Mouse (Mus musculus) heart, embryonic 16.5 days (tissue): ENCODE results near the gene Ldlrad2. TPM values are rescaled to one million over a fixed set of nuclear protein-coding genes. Genes with fewer than 3 reads are reported as not detected.
A peak's percentile ranks its signal among the peaks of the same experiment; 100 is the strongest.

Experiments
- ATAC-seq: fragments of 200-750 bp; cut with Nextera tagmentation; replicated peaks from 2 replicates; pipeline ENCODE4 v1.8.0; 2017; ENCODE audit warnings: moderate number of reproducible peaks; ENCODE audit not compliant: insufficient read depth, low FRiP score; ENCODE audit errors: extremely low read depth
- H3K27ac ChIP-seq: fragments of 300-500 bp; sonication (generic); 2 replicates; pipeline ENCODE4 v1.5.1; 2014; ENCODE audit warnings: mild to moderate bottlenecking, low read length, control low read depth, moderate library complexity
- H3K27me3 ChIP-seq: fragments of 300-500 bp; sonication (generic); 2 replicates; pipeline ENCODE4 v1.6.1; 2014; ENCODE audit warnings: low read length, mixed read lengths; ENCODE audit not compliant: control insufficient read depth, insufficient read depth
- H3K36me3 ChIP-seq: fragments of 300-500 bp; sonication (generic); 2 replicates; pipeline ENCODE4 v1.6.1; 2014; ENCODE audit not compliant: control insufficient read depth, insufficient read depth
- H3K4me1 ChIP-seq: fragments of 300-500 bp; sonication (generic); 2 replicates; pipeline ENCODE4 v1.6.1; 2014; ENCODE audit warnings: low read length, mixed read lengths; ENCODE audit not compliant: control insufficient read depth, insufficient read depth
- H3K4me2 ChIP-seq: fragments of 300-500 bp; sonication (generic); 2 replicates; pipeline ENCODE4 v1.6.1; 2014; ENCODE audit warnings: low read depth, mild to moderate bottlenecking, control low read depth, low read length
- H3K4me3 ChIP-seq: fragments of 300-500 bp; sonication (generic); 2 replicates; pipeline ENCODE4 v1.5.1; 2014; ENCODE audit warnings: mild to moderate bottlenecking, control low read depth, low read length
- H3K9ac ChIP-seq: fragments of 300-500 bp; sonication (generic); 2 replicates; pipeline ENCODE4 v1.6.1; 2014; ENCODE audit warnings: low read length, control low read depth
- H3K9me3 ChIP-seq: fragments of 300-500 bp; sonication (generic); replicated peaks from 2 replicates; pipeline ENCODE4 v1.6.1; 2016; ENCODE audit warnings: low read length; ENCODE audit not compliant: control insufficient read depth
- WGBS: fragments of 180-500 bp; shearing (Covaris S2); extraction: QIAGEN DNeasy Blood & Tissue Kit; methylation state at CpG from one replicate; pipeline ENCODE4 v1.1.7; 2014; 5-methylcytosine and 5-hydroxymethylcytosine counted together
- polyA plus RNA-seq: library from polyadenylated mRNA; unstranded; fragments of >200 nt; fragmentation: Nextera tagmentation; extraction: Ambion mirVana; gene quantifications from 2 replicates; pipeline ENCODE4 v1.2.1, GENCODE M21; 2015

The Ldlrad2 gene
- polyA plus RNA-seq, result 0.41 TPM in 1 of 2 replicates, not detected in the other

DNA sequence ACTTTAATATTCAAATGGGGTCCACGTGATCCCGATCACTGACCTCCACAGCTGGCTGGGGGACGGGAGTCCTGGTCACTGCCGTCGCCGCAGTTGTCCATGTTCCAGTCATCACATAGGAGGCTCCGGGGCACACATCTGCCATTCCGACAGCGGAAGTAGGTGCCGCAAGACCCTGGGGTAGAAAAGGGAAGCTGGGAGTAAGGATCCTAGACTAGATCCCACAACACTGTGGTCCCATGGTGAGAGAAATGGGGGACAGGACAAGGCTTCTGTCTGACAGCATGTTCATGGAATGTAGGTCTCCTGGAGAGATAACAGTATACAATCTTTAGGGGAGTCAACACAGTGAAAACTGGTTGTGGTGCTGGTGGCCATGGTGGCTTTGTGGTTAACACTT, at the start of gene Ldlrad2:
TSS of gene Ldlrad2 (minus strand) at position 101 of the 400 bp plus-strand sequence.
- Histone ChIP-seq H3K27ac (no peak within 1 kb of the TSS), H3K4me2 (no peak within 1 kb of the TSS), H3K9me3 (no peaks in the 10 kb centered on the region), H3K36me3 (peaks cover 9% of the 10 kb centered on the region), H3K4me3 (no peak within 1 kb of the TSS), H3K4me1 (peaks cover 5% of the 10 kb centered on the region; the same call in 1 of the 2 replicates), H3K27me3 (no peaks in the 10 kb centered on the region; the same call in 1 of the 2 replicates), H3K9ac (no peak within 1 kb of the TSS)
- WGBS, result 86% methylated on average over 10 of the region's 10 CpGs
- no peak for ATAC-seq

DNA sequence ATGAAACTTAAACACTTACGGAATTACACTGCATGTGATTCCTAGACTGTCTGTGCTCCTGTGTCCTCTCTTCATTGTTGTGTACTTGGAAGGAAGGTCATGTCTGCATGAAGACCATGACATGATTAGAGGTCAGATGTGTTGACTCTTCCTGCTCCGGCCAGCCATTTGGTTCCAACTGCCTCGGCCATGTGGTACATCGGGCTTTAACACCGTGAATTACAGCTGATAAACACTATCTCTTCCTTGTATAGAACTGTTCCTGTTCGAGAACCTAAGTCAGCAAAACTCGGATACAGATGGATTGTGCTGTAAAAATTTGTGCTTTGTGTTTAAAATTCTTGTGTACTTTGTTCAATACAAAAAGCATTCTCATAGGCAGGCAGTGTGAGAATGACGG, 48.5 kb upstream of the Ldlrad2 start:
- H3K27ac ChIP-seq, result no peak overlapping the region
- no peak overlapping the region for H3K9ac ChIP-seq
- no peak overlapping the region for H3K4me2 ChIP-seq
- WGBS, result 81% methylated on average over 8 of the region's 8 CpGs
- no peaks in the 10 kb centered on the region for H3K9me3 ChIP-seq
- no peaks in the 10 kb centered on the region for H3K4me1 ChIP-seq
- ATAC-seq, result no peak
- no peaks in the 10 kb centered on the region for H3K27me3 ChIP-seq
- H3K4me3 ChIP-seq, result no peak overlapping the region
- H3K36me3 ChIP-seq, result peaks cover 43% of the 10 kb centered on the region

DNA sequence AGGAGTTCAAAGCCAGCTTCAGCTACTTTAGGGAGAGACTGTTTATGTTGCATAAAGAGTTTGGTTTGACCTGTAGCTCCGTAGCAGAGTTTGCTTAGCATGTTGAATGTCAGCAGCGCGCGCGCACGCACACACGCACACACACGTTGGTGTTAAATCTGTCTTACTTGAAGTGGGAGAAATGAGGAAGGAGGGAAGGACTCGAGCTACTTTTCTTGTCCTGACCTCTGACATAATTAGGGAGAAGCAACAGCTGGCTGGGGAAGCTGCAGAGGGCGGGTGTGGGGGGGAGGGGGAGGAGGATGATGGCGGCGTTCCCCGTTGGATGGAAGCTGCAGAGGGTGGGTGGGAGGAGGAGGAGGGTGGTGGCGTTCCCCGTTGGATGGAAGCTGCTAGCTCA, 35.9 kb upstream of the Ldlrad2 start:
- Histone ChIP-seq H3K27me3 (no peaks in the 10 kb centered on the region), H3K9me3 (no peaks in the 10 kb centered on the region), H3K36me3 (peaks cover 63% of the 10 kb centered on the region), H3K4me3 (no peak overlapping the region), H3K9ac (no peak overlapping the region), H3K27ac (no peak overlapping the region), H3K4me1 (no peaks in the 10 kb centered on the region), H3K4me2 (no peak overlapping the region)
- no peak for ATAC-seq
- 76% methylated on average over 15 of the region's 15 CpGs for WGBS

- Histone ChIP-seq H3K4me2 (no peak overlapping the region), H3K27ac (no peak overlapping the region), H3K4me1 (no peaks in the 10 kb centered on the region), H3K4me3 (no peak overlapping the region), H3K9ac (no peak overlapping the region), H3K36me3 (peaks cover 63% of the 10 kb centered on the region), H3K27me3 (no peaks in the 10 kb centered on the region), H3K9me3 (no peaks in the 10 kb centered on the region)
- ATAC-seq, result peak; percentile 28; the same call in 1 of the 2 replicates
- 48% methylated on average over 7 of the region's 7 CpGs for WGBS
Measured at GRCm38 (mm10) chr4:137609702-137610101, 35.3 kb upstream of the Ldlrad2 start.

- Histone ChIP-seq H3K4me2 (no peak overlapping the region), H3K27ac (no peak overlapping the region)
- no peak for ATAC-seq
Measured at GRCm38 (mm10) chr4:137609281-137609680, 34.9 kb upstream of the Ldlrad2 start.

DNA sequence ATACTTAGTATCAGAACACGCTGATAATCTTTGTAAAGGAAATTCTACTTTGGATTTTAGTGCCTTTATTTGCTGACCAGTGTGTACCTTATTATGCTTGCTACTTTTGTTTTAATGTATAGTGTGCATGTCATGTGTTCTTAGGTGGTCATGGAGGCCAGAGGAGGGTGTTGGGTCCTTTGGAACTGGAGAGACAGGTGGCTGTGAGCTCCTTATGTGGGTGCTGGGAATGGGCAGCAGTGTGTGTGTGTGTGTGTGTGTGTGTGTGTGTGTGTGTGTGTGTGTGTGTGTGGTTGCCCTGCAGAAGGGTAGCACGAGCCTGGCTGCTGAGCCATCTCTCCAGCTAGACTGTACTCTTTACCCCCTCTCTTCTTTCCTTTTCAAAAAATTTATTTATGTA, 32.7 kb upstream of the Ldlrad2 start:
- no peak overlapping the region for H3K9ac ChIP-seq
- ATAC-seq, result no peak
- H3K27me3 ChIP-seq, result no peaks in the 10 kb centered on the region
- H3K4me2 ChIP-seq, result no peak overlapping the region
- peaks cover 43% of the 10 kb centered on the region for H3K36me3 ChIP-seq
- WGBS, result 100% methylated on average over 2 of the region's 2 CpGs
- H3K27ac ChIP-seq, result no peak overlapping the region
- H3K4me3 ChIP-seq, result no peak overlapping the region
- peaks cover 16% of the 10 kb centered on the region for H3K4me1 ChIP-seq
- no peaks in the 10 kb centered on the region for H3K9me3 ChIP-seq

More at GRCm38 (mm10) chr4:137609281-137609680, 34.9 kb upstream of the Ldlrad2 start:
- 71% methylated on average over 7 of the region's 7 CpGs for WGBS
- H3K36me3 ChIP-seq, result peaks cover 63% of the 10 kb centered on the region
- peaks cover 3% of the 10 kb centered on the region for H3K4me1 ChIP-seq
- H3K4me3 ChIP-seq, result no peak overlapping the region
- no peaks in the 10 kb centered on the region for H3K27me3 ChIP-seq
- H3K9ac ChIP-seq, result no peak overlapping the region
- no peaks in the 10 kb centered on the region for H3K9me3 ChIP-seq

- Histone ChIP-seq H3K9ac (no peak overlapping the region), H3K27ac (peak overlapping the region; percentile 33), H3K27me3 (no peaks in the 10 kb centered on the region), H3K36me3 (peaks cover 23% of the 10 kb centered on the region), H3K4me1 (peaks cover 16% of the 10 kb centered on the region), H3K9me3 (no peaks in the 10 kb centered on the region), H3K4me2 (peak overlapping the region; percentile 40), H3K4me3 (no peak overlapping the region)
- WGBS, result 49% methylated on average over 11 of the region's 11 CpGs
- ATAC-seq, result peak; percentile 70
Measured at GRCm38 (mm10) chr4:137603449-137604171, 29.2 kb upstream of the Ldlrad2 start.

GRCm38 (mm10) chr4:137598577-137598976, 24.2 kb upstream of the Ldlrad2 start:
- no peak overlapping the region for H3K27ac ChIP-seq
- WGBS, result 89% methylated on average over 5 of the region's 5 CpGs
- peaks cover 25% of the 10 kb centered on the region for H3K4me1 ChIP-seq
- H3K27me3 ChIP-seq, result no peaks in the 10 kb centered on the region
- no peak overlapping the region for H3K4me3 ChIP-seq
- H3K4me2 ChIP-seq, result no peak overlapping the region
- ATAC-seq, result no peak
- H3K9ac ChIP-seq, result no peak overlapping the region
- no peaks in the 10 kb centered on the region for H3K9me3 ChIP-seq
- no peaks in the 10 kb centered on the region for H3K36me3 ChIP-seq

- no peak for ATAC-seq
- Histone ChIP-seq H3K27me3 (no peaks in the 10 kb centered on the region), H3K9ac (no peak overlapping the region), H3K36me3 (no peaks in the 10 kb centered on the region), H3K4me3 (no peak overlapping the region), H3K27ac (no peak overlapping the region), H3K9me3 (no peaks in the 10 kb centered on the region), H3K4me1 (peaks cover 17% of the 10 kb centered on the region), H3K4me2 (no peak overlapping the region)
- WGBS, result 94% methylated on average over 4 of the region's 4 CpGs
Measured at GRCm38 (mm10) chr4:137597098-137597630, 22.8 kb upstream of the Ldlrad2 start.
